Mouse (Mus musculus): ENCODE data around the gene Tmem50a. TPM values are rescaled to one million over a fixed set of nuclear protein-coding genes. Genes with fewer than 3 reads are reported as not detected.

The Tmem50a gene
- polyA plus RNA-seq, 1 experiment from 2014 or later, result 177 TPM

- 36% methylated on average over 27 of the region's 27 CpGs for WGBS
- no peak overlapping the region for H3K9ac ChIP-seq (ENCODE audit: low read length)
- H3K4me3 ChIP-seq (replicated peaks; ENCODE audit: low read length), result no peak overlapping the region
- no peaks in the 10 kb centered on the region for H3K9me3 ChIP-seq (replicated peaks; ENCODE audit: control insufficient read depth, low read length)
- H3K27me3 ChIP-seq (ENCODE audit: control insufficient read depth, insufficient read depth, low read length), result peaks cover 4% of the 10 kb centered on the region
- ATAC-seq (ENCODE audit: insufficient read depth, low FRiP score), result no peak
- H3K4me1 ChIP-seq (ENCODE audit: control insufficient read depth, insufficient read depth, low read length), result peaks cover 5% of the 10 kb centered on the region; the same call in 1 of the 2 replicates
- H3K4me2 ChIP-seq (ENCODE audit: low read depth, low read length), result no peak overlapping the region
- H3K27ac ChIP-seq (ENCODE audit: low read length), result no peak overlapping the region
- H3K36me3 ChIP-seq (ENCODE audit: control insufficient read depth, insufficient read depth, low read length), result no peaks in the 10 kb centered on the region
These were observed 29.1 kb upstream of the Tmem50a start for GRCm38 (mm10) chr4:134943758-134944538.

- no peak overlapping the region for H3K4me3 ChIP-seq (replicated peaks; ENCODE audit: low read length)
- ATAC-seq (ENCODE audit: insufficient read depth, low FRiP score), result no peak
- H3K27ac ChIP-seq (ENCODE audit: low read length), result no peak overlapping the region
- no peaks in the 10 kb centered on the region for H3K9me3 ChIP-seq (replicated peaks; ENCODE audit: control insufficient read depth, low read length)
- H3K4me1 ChIP-seq (ENCODE audit: control insufficient read depth, insufficient read depth, low read length), result no peaks in the 10 kb centered on the region
- no peak overlapping the region for H3K9ac ChIP-seq (ENCODE audit: low read length)
- peaks cover under 1% of the 10 kb centered on the region for H3K27me3 ChIP-seq (ENCODE audit: control insufficient read depth, insufficient read depth, low read length)
- H3K36me3 ChIP-seq (ENCODE audit: control insufficient read depth, insufficient read depth, low read length), result 0 out of 2 replicates have a peak, but pooled peaks cover 7% of the 10 kb centered on the region
- WGBS, result 67% methylated on average over 9 of the region's 9 CpGs
- H3K4me2 ChIP-seq (ENCODE audit: low read depth, low read length), result no peak overlapping the region
These were observed 25.1 kb upstream of the Tmem50a start for GRCm38 (mm10) chr4:134939900-134940299.

- H3K36me3 ChIP-seq (ENCODE audit: control insufficient read depth, insufficient read depth, low read length), result 0 out of 2 replicates have a peak, but pooled peaks cover 9% of the 10 kb centered on the region
These were observed 22.7 kb upstream of the Tmem50a start for GRCm38 (mm10) chr4:134937240-134938176.

GRCm38 (mm10) chr4:134930684-134931481 lies 16.1 kb upstream of the Tmem50a start, which contains the start of gene Syf2:
Gene Syf2, plus strand, starts transcription at chr4:134930898.
- Histone ChIP-seq H3K36me3 (ENCODE audit: control insufficient read depth, insufficient read depth, low read length) (0 out of 2 replicates have a peak, but pooled peaks cover 19% of the 10 kb centered on the region), H3K4me1 (ENCODE audit: control insufficient read depth, insufficient read depth, low read length) (peaks cover 10% of the 10 kb centered on the region), H3K27me3 (ENCODE audit: control insufficient read depth, insufficient read depth, low read length) (no peaks in the 10 kb centered on the region), H3K9me3 (replicated peaks; ENCODE audit: control insufficient read depth, low read length) (no peaks in the 10 kb centered on the region), H3K4me3 (replicated peaks; ENCODE audit: low read length) (peak within 1 kb of the TSS; percentile 78), H3K27ac (ENCODE audit: low read length) (peak within 1 kb of the TSS; percentile 69), H3K4me2 (ENCODE audit: low read depth, low read length) (peak within 1 kb of the TSS; percentile 73), H3K9ac (ENCODE audit: low read length) (peak within 1 kb of the TSS; percentile 81)
- ATAC-seq (ENCODE audit: insufficient read depth, low FRiP score), result peak; percentile 97
- under 1% methylated on average over 66 of the region's 68 CpGs for WGBS

More at GRCm38 (mm10) chr4:134937240-134938176, 22.7 kb upstream of the Tmem50a start:
- WGBS, result 45% methylated on average over 17 of the region's 17 CpGs
- no peaks in the 10 kb centered on the region for H3K4me1 ChIP-seq (ENCODE audit: control insufficient read depth, insufficient read depth, low read length)
- no peak overlapping the region for H3K4me3 ChIP-seq (replicated peaks; ENCODE audit: low read length)
- H3K9ac ChIP-seq (ENCODE audit: low read length), result no peak overlapping the region
- no peaks in the 10 kb centered on the region for H3K27me3 ChIP-seq (ENCODE audit: control insufficient read depth, insufficient read depth, low read length)
- H3K9me3 ChIP-seq (replicated peaks; ENCODE audit: control insufficient read depth, low read length), result no peaks in the 10 kb centered on the region
- H3K4me2 ChIP-seq (ENCODE audit: low read depth, low read length), result no peak overlapping the region
- no peak overlapping the region for H3K27ac ChIP-seq (ENCODE audit: low read length)
- ATAC-seq (ENCODE audit: insufficient read depth, low FRiP score), result peak; percentile 26; the same call in 1 of the 2 replicates

GRCm38 (mm10) chr4:134930190-134930589 lies 15.4 kb upstream of the Tmem50a start:
- ATAC-seq (ENCODE audit: insufficient read depth, low FRiP score), result no peak
- Histone ChIP-seq H3K4me3 (replicated peaks; ENCODE audit: low read length) (peak overlapping the region; percentile 78), H3K9ac (ENCODE audit: low read length) (peak overlapping the region; percentile 33; the same call in 1 of the 2 replicates), H3K36me3 (ENCODE audit: control insufficient read depth, insufficient read depth, low read length) (peaks cover 20% of the 10 kb centered on the region; the same call in 1 of the 2 replicates), H3K4me1 (ENCODE audit: control insufficient read depth, insufficient read depth, low read length) (peaks cover 17% of the 10 kb centered on the region), H3K27me3 (ENCODE audit: control insufficient read depth, insufficient read depth, low read length) (no peaks in the 10 kb centered on the region), H3K9me3 (replicated peaks; ENCODE audit: control insufficient read depth, low read length) (no peaks in the 10 kb centered on the region), H3K27ac (ENCODE audit: low read length) (peak overlapping the region; percentile 60), H3K4me2 (ENCODE audit: low read depth, low read length) (peak overlapping the region; percentile 56)
- 23% methylated on average over 9 of the region's 9 CpGs for WGBS

GRCm38 (mm10) chr4:134929536-134929935 lies 14.7 kb upstream of the Tmem50a start:
- no peaks in the 10 kb centered on the region for H3K27me3 ChIP-seq (ENCODE audit: control insufficient read depth, insufficient read depth, low read length)
- H3K9ac ChIP-seq (ENCODE audit: low read length), result no peak overlapping the region
- H3K36me3 ChIP-seq (ENCODE audit: control insufficient read depth, insufficient read depth, low read length), result peaks cover 16% of the 10 kb centered on the region; the same call in 1 of the 2 replicates
- 76% methylated on average over 4 of the region's 4 CpGs for WGBS
- no peak overlapping the region for H3K27ac ChIP-seq (ENCODE audit: low read length)
- no peak overlapping the region for H3K4me2 ChIP-seq (ENCODE audit: low read depth, low read length)
- H3K4me3 ChIP-seq (replicated peaks; ENCODE audit: low read length), result no peak overlapping the region
- no peaks in the 10 kb centered on the region for H3K9me3 ChIP-seq (replicated peaks; ENCODE audit: control insufficient read depth, low read length)
- H3K4me1 ChIP-seq (ENCODE audit: control insufficient read depth, insufficient read depth, low read length), result peaks cover 18% of the 10 kb centered on the region
- no peak for ATAC-seq (ENCODE audit: insufficient read depth, low FRiP score)

GRCm38 (mm10) chr4:134928464-134928836 lies 13.6 kb upstream of the Tmem50a start:
- no peak for ATAC-seq (ENCODE audit: insufficient read depth, low FRiP score)

GRCm38 (mm10) chr4:134927815-134928463 lies 13.1 kb upstream of the Tmem50a start:
- Histone ChIP-seq H3K9ac (ENCODE audit: low read length) (no peak overlapping the region), H3K4me3 (replicated peaks; ENCODE audit: low read length) (no peak overlapping the region), H3K36me3 (ENCODE audit: control insufficient read depth, insufficient read depth, low read length) (peaks cover 16% of the 10 kb centered on the region; the same call in 1 of the 2 replicates), H3K4me2 (ENCODE audit: low read depth, low read length) (no peak overlapping the region), H3K9me3 (replicated peaks; ENCODE audit: control insufficient read depth, low read length) (no peaks in the 10 kb centered on the region), H3K4me1 (ENCODE audit: control insufficient read depth, insufficient read depth, low read length) (peaks cover 18% of the 10 kb centered on the region), H3K27ac (ENCODE audit: low read length) (no peak overlapping the region), H3K27me3 (ENCODE audit: control insufficient read depth, insufficient read depth, low read length) (no peaks in the 10 kb centered on the region)
- 62% methylated on average over 5 of the region's 5 CpGs for WGBS
- no peak for ATAC-seq (ENCODE audit: insufficient read depth, low FRiP score)

More at GRCm38 (mm10) chr4:134928464-134928836, 13.6 kb upstream of the Tmem50a start:
- Histone ChIP-seq H3K4me2 (ENCODE audit: low read depth, low read length) (no peak overlapping the region), H3K4me3 (replicated peaks; ENCODE audit: low read length) (no peak overlapping the region), H3K27me3 (ENCODE audit: control insufficient read depth, insufficient read depth, low read length) (no peaks in the 10 kb centered on the region), H3K36me3 (ENCODE audit: control insufficient read depth, insufficient read depth, low read length) (peaks cover 16% of the 10 kb centered on the region; the same call in 1 of the 2 replicates), H3K27ac (ENCODE audit: low read length) (no peak overlapping the region), H3K4me1 (ENCODE audit: control insufficient read depth, insufficient read depth, low read length) (peaks cover 18% of the 10 kb centered on the region), H3K9ac (ENCODE audit: low read length) (no peak overlapping the region), H3K9me3 (replicated peaks; ENCODE audit: control insufficient read depth, low read length) (no peaks in the 10 kb centered on the region)
- 70% methylated on average over 1 of the region's 1 CpGs for WGBS

Data from stomach, embryonic 16.5 days (tissue).